Mouse (Mus musculus) kidney, adult 2 months (tissue): ENCODE results near the gene Bcan. TPM values are rescaled to one million over a fixed set of nuclear protein-coding genes. Genes with fewer than 3 reads are reported as not detected.

ENCODE experiments used
- DNase-seq: peaks from one replicate; pipeline ENCODE4 v3.0.0; 2021
- H3K27ac ChIP-seq: fragments of 200-500 bp; 2 replicates; pipeline ENCODE4 v1.5.1; 2012; ENCODE audit warnings: low read depth, low read length, control low read depth, inconsistent platforms; ENCODE audit not compliant: insufficient read depth
- H3K27me3 ChIP-seq: fragments of 200-500 bp; replicated peaks from 2 replicates; pipeline ENCODE4 v1.6.1; 2012; ENCODE audit warnings: mild to moderate bottlenecking, moderate library complexity, low read length, inconsistent platforms; ENCODE audit not compliant: control insufficient read depth, insufficient read depth
- H3K36me3 ChIP-seq: fragments of 200-500 bp; 2 replicates; pipeline ENCODE4 v1.6.1; 2012; ENCODE audit warnings: mild to moderate bottlenecking, moderate library complexity, low read length, inconsistent platforms; ENCODE audit not compliant: control insufficient read depth, insufficient read depth
- H3K4me1 ChIP-seq: fragments of 200-500 bp; 2 replicates; pipeline ENCODE4 v1.6.1; 2011; ENCODE audit warnings: low read length; ENCODE audit not compliant: control insufficient read depth, insufficient read depth
- H3K4me3 ChIP-seq: fragments of 200-500 bp; 2 replicates; pipeline ENCODE4 v1.5.1; 2011; ENCODE audit warnings: mild to moderate bottlenecking, low read depth, low read length, control low read depth; ENCODE audit not compliant: insufficient read depth
- CTCF ChIP-seq: fragments of 200-500 bp; conservative IDR thresholded peaks from 2 replicates; pipeline ENCODE4 v1.5.1; 2011; ENCODE audit warnings: low read depth, mild to moderate bottlenecking, control low read depth, low read length, moderate library complexity, mixed read lengths; ENCODE audit not compliant: insufficient read depth, insufficient read length
- POLR2A ChIP-seq: fragments of 200-500 bp; IDR thresholded peaks from one replicate; pipeline ENCODE4 v1.6.1; 2011; ENCODE audit warnings: low read depth, low read length, control low read depth
- WGBS: fragments of 180-500 bp; shearing (Covaris S2); methylation state at CpG from one replicate; pipeline ENCODE4 v1.1.7; 2018; 5-methylcytosine and 5-hydroxymethylcytosine counted together
- polyA plus RNA-seq: library from polyadenylated mRNA; depleted of rRNA; stranded (reverse); fragments of >200 nt; gene quantifications from 2 replicates; pipeline ENCODE4 v1.2.3, GENCODE M21; 2012

Gene Bcan
- polyA plus RNA-seq, 1 experiment, result 0.34 TPM

GRCm38 (mm10) chr3:87958967-87959366 lies 41.1 kb downstream of the Bcan start:
- no peak for TF ChIP-seq POLR2A
- no peak for TF ChIP-seq CTCF
- no peak for DNase-seq
- no peak overlapping the region for H3K27ac ChIP-seq
- no peaks in the 10 kb centered on the region for H3K36me3 ChIP-seq
- WGBS, result 69% methylated on average over 1 of the region's 1 CpGs
- H3K27me3 ChIP-seq, result no peaks in the 10 kb centered on the region
- H3K4me3 ChIP-seq, result no peak overlapping the region
- H3K4me1 ChIP-seq, result no peaks in the 10 kb centered on the region

GRCm38 (mm10) chr3:87958476-87958875 lies 41.6 kb downstream of the Bcan start:
- Histone ChIP-seq H3K36me3 (no peaks in the 10 kb centered on the region), H3K27ac (no peak overlapping the region), H3K27me3 (no peaks in the 10 kb centered on the region), H3K4me3 (no peak overlapping the region), H3K4me1 (no peaks in the 10 kb centered on the region)
- DNase-seq, result peak; percentile 30
- TF ChIP-seq CTCF (no peak), POLR2A (no peak)
- 57% methylated on average over 4 of the region's 4 CpGs for WGBS

GRCm38 (mm10) chr3:87958056-87958455 lies 42.0 kb downstream of the Bcan start:
- WGBS, result 44% methylated on average over 1 of the region's 1 CpGs
- Histone ChIP-seq H3K36me3 (no peaks in the 10 kb centered on the region), H3K27me3 (no peaks in the 10 kb centered on the region), H3K27ac (no peak overlapping the region), H3K4me3 (no peak overlapping the region), H3K4me1 (no peaks in the 10 kb centered on the region)
- TF ChIP-seq POLR2A, result no peak
- TF ChIP-seq CTCF, result no peak
- no peak for DNase-seq

- Histone ChIP-seq H3K4me3 (0 out of 2 replicates have a peak overlapping the region, but pooled peaks have one; percentile 15), H3K27ac (no peak overlapping the region), H3K4me1 (no peaks in the 10 kb centered on the region), H3K36me3 (no peaks in the 10 kb centered on the region), H3K27me3 (peaks cover 2% of the 10 kb centered on the region; the same call in 1 of the 2 replicates)
- WGBS, result 18% methylated on average over 5 of the region's 5 CpGs
- no peak for DNase-seq
- no peak for TF ChIP-seq CTCF
- TF ChIP-seq POLR2A, result no peak
Observed at GRCm38 (mm10) chr3:87952440-87952839, 47.6 kb downstream of the Bcan start.

- no peak for TF ChIP-seq CTCF
- TF ChIP-seq POLR2A, result no peak
- Histone ChIP-seq H3K27me3 (peaks cover 2% of the 10 kb centered on the region; the same call in 1 of the 2 replicates), H3K27ac (no peak overlapping the region), H3K4me3 (0 out of 2 replicates have a peak overlapping the region, but pooled peaks have one; percentile 15), H3K4me1 (no peaks in the 10 kb centered on the region), H3K36me3 (no peaks in the 10 kb centered on the region)
- 42% methylated on average over 12 of the region's 12 CpGs for WGBS
- DNase-seq, result no peak
Observed at GRCm38 (mm10) chr3:87951946-87952345, 48.1 kb downstream of the Bcan start.

- TF ChIP-seq CTCF, result no peak
- TF ChIP-seq POLR2A, result no peak
- peaks cover 2% of the 10 kb centered on the region; the same call in 1 of the 2 replicates for H3K27me3 ChIP-seq
- no peak overlapping the region for H3K4me3 ChIP-seq
- H3K27ac ChIP-seq, result no peak overlapping the region
- WGBS, result 46% methylated on average over 13 of the region's 13 CpGs
- no peak for DNase-seq
- no peaks in the 10 kb centered on the region for H3K36me3 ChIP-seq
- no peaks in the 10 kb centered on the region for H3K4me1 ChIP-seq
Observed at GRCm38 (mm10) chr3:87949955-87950515, 50.0 kb downstream of the Bcan start.

- Histone ChIP-seq H3K4me1 (no peaks in the 10 kb centered on the region), H3K27me3 (peaks cover 2% of the 10 kb centered on the region; the same call in 1 of the 2 replicates), H3K4me3 (no peak overlapping the region), H3K27ac (no peak overlapping the region), H3K36me3 (no peaks in the 10 kb centered on the region)
- whole genome bisulfite sequencing, result 39% methylated on average over 16 of the region's 16 CpGs
- no peak for DNase-seq
- TF ChIP-seq POLR2A (no peak), CTCF (no peak)
Observed at GRCm38 (mm10) chr3:87949266-87949954, 50.6 kb downstream of the Bcan start.
